Mouse (Mus musculus) C2C12 (cell line): ENCODE data around the gene Zkscan16.

Experiments used
- CEBPB ChIP-seq: IDR thresholded peaks from one replicate; pipeline ENCODE4 v1.6.1; 2011; ENCODE audit warnings: low read depth, mild to moderate bottlenecking, control low read depth, moderate library complexity
- CTCF ChIP-seq: IDR thresholded peaks from one replicate; pipeline ENCODE4 v1.5.1; 2011; ENCODE audit not compliant: control insufficient read depth, insufficient read depth, insufficient read length
- FOSL1 ChIP-seq: IDR thresholded peaks from one replicate; pipeline ENCODE4 v1.8.0; 2011; ENCODE audit warnings: mild to moderate bottlenecking, low read length; ENCODE audit not compliant: poor library complexity, insufficient read depth, severe bottlenecking
- MAX ChIP-seq: IDR thresholded peaks from one replicate; pipeline ENCODE4 v1.6.1; 2011; ENCODE audit warnings: mild to moderate bottlenecking, control low read depth
- MYOD1 ChIP-seq: IDR thresholded peaks from one replicate; pipeline ENCODE4 v1.6.1; 2011; ENCODE audit warnings: low read depth; ENCODE audit not compliant: control insufficient read depth, insufficient read length
- MYOG ChIP-seq: IDR thresholded peaks from one replicate; pipeline ENCODE4 v1.6.1; 2011; ENCODE audit not compliant: control insufficient read depth, insufficient read length; ENCODE audit errors: extremely low read depth
- USF1 ChIP-seq: IDR thresholded peaks from one replicate; pipeline ENCODE4 v1.6.1; 2011; ENCODE audit warnings: low read depth, mild to moderate bottlenecking, control low read depth, moderate library complexity

DNA sequence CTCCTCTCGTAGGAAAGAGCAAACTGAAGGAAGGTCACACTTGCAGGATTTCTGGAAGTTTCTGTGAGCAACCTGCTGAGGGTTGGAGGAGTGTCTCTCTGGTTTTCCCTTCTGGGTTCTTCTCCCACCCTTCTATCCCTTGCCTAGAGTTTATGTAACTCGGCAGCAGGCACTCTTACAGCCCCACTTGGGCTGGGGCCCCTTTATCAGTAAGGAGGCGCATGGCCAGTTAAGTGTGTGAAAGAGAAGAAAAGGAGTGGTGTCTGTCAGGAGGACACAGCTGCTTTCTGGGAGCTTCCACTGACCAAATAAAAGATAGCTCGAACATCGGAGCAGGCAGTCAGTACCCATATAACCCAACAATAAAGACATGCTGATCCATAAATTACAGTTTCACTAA is 48.8 kb downstream of the Zkscan16 start:
- TF ChIP-seq CTCF: no peak
- no peak for TF ChIP-seq MYOG
- no peak for TF ChIP-seq USF1
- no peak for TF ChIP-seq MAX
- no peak for TF ChIP-seq MYOD1
- TF ChIP-seq CEBPB: no peak
- TF ChIP-seq FOSL1: no peak
